Mouse (Mus musculus): ENCODE measurements around the gene Zc3h14.

DNA sequence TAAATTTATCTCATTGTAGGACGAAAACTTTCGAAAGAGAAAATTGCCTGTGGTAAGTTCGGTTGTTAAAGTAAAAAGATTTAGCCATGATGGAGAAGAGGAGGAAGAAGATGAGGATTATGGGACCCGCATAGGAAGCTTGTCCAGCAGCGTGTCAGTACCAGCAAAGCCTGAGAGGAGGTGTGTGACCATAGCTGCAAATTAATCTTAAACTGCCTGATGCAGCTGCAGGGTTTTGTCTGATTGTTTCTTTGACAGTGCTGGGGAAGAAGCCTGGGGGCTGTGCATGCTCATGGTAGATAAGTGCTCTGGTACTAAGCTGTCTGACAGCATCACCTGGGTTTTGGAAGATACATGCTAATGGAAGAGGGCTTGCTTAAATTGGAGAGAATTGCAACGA lies 12.9 kb downstream of the Zc3h14 start:
- TF ChIP-seq CTCF (IDR thresholded peaks at IDR 0.05; ENCODE audit: extremely low read depth, insufficient read depth, low read length), result no peak
- TF ChIP-seq POLR2A (IDR thresholded peaks at IDR 0.05; ENCODE audit: extremely low read depth, insufficient read depth, low read length), result no peak

All from cortical plate, adult 2 months (tissue).